Mouse (Mus musculus) urinary bladder, postnatal 10 days (tissue): ENCODE data around the gene Agl.

Source experiments
- DNase-seq: peaks from one replicate; pipeline ENCODE4 v3.0.0; 2022; ENCODE audit warnings: low spot score

The Agl gene

GRCm38 (mm10) chr3:116807811-116808506 lies at the start of gene Agl:
TSS of gene Agl (minus strand) at chr3:116808166.
- DNase-seq: peak; percentile 76

- DNase-seq: no peak
Measured at GRCm38 (mm10) chr3:116857611-116858010, 49.6 kb upstream of the Agl start.

GRCm38 (mm10) chr3:116852421-116852820 lies 44.5 kb upstream of the Agl start:
- no peak for DNase-seq

GRCm38 (mm10) chr3:116850376-116850775 lies 42.4 kb upstream of the Agl start:
- DNase-seq: no peak

- DNase-seq: no peak
Measured at GRCm38 (mm10) chr3:116848936-116849335, 41.0 kb upstream of the Agl start.

- no peak for DNase-seq
Measured at GRCm38 (mm10) chr3:116848099-116848498, 40.1 kb upstream of the Agl start.

- DNase-seq: no peak
Measured at GRCm38 (mm10) chr3:116846084-116846483, 38.1 kb upstream of the Agl start.

- no peak for DNase-seq
Measured at GRCm38 (mm10) chr3:116844880-116845579, 37.1 kb upstream of the Agl start.

- DNase-seq: no peak
Measured at GRCm38 (mm10) chr3:116841311-116841710, 33.3 kb upstream of the Agl start.

GRCm38 (mm10) chr3:116836681-116837475 lies 28.9 kb upstream of the Agl start:
- DNase-seq: no peak

- peak; percentile 54 for DNase-seq
Measured at GRCm38 (mm10) chr3:116835770-116836680, 28.1 kb upstream of the Agl start.

- no peak for DNase-seq
Measured at GRCm38 (mm10) chr3:116835350-116835749, 27.4 kb upstream of the Agl start.

- DNase-seq: no peak
Measured at GRCm38 (mm10) chr3:116834241-116834640, 26.3 kb upstream of the Agl start.

GRCm38 (mm10) chr3:116833491-116833890 lies 25.5 kb upstream of the Agl start:
- DNase-seq: no peak

GRCm38 (mm10) chr3:116832526-116833310 lies 24.8 kb upstream of the Agl start:
- no peak for DNase-seq

GRCm38 (mm10) chr3:116831324-116831723 lies 23.4 kb upstream of the Agl start:
- no peak for DNase-seq

- DNase-seq: no peak
Measured at GRCm38 (mm10) chr3:116829274-116829920, 21.4 kb upstream of the Agl start.

- no peak for DNase-seq
Measured at GRCm38 (mm10) chr3:116826471-116827215, 18.7 kb upstream of the Agl start.

- no peak for DNase-seq
Measured at GRCm38 (mm10) chr3:116817231-116817630, 9.3 kb upstream of the Agl start.
